Mouse (Mus musculus) left cerebral cortex, adult 11 months (tissue): Measurements from ENCODE around the gene Ccdc88b.
"Not testable (repeated sequence)": the region's sequence is repeated elsewhere in the genome, so short reads cannot be mapped to it uniquely, and the experiment has no call there.

Source experiments
- DNase-seq: peaks from one replicate; pipeline ENCODE4 v3.0.0; 2022; ENCODE audit warnings: low spot score

Ccdc88b gene

GRCm38 (mm10) chr19:6858031-6858430, at the start of gene Ccdc88b:
TSS of gene Ccdc88b (minus strand) at chr19:6858211.
- no peak for DNase-seq

DNA sequence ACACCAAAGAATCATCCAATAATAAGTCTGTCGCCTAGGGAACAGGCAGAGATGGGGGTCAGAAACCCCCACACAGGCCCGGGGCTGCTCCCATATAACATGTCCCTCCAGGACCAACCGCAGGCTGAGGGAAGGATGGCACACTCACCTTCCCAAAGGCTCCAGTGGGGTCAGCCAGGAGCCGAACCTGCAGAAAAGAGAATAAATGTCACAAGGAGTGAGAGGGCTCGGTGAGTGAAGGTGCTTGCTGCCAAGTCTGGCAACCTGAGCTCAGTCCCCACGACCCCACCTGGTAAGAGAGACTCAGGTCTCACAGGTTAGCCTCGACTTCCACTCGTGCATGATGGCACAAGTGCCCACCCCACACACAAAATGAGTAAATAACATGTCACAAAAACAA, 49.1 kb upstream of the Ccdc88b start:
- DNase-seq, result no peak

DNA sequence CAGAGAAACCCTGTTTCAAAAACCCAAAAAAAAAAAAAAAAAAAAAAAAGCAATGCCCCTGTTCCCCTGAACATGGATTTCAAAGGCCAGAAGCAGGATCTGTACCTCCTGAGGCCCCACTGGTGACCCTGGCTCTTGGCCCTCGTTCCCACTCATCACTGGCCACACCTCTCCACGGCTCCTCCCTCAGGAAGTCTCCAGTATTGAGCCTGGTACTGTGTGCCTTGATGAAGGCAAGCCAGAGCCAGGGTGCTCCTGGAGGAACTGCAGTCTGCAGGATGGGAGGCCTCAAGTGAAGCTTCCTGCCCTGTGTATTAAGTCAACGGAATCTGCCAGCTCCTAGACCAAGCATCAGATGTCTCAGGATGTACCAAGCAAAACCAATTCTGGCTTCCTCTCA, 48.2 kb upstream of the Ccdc88b start:
- no peak for DNase-seq

DNA sequence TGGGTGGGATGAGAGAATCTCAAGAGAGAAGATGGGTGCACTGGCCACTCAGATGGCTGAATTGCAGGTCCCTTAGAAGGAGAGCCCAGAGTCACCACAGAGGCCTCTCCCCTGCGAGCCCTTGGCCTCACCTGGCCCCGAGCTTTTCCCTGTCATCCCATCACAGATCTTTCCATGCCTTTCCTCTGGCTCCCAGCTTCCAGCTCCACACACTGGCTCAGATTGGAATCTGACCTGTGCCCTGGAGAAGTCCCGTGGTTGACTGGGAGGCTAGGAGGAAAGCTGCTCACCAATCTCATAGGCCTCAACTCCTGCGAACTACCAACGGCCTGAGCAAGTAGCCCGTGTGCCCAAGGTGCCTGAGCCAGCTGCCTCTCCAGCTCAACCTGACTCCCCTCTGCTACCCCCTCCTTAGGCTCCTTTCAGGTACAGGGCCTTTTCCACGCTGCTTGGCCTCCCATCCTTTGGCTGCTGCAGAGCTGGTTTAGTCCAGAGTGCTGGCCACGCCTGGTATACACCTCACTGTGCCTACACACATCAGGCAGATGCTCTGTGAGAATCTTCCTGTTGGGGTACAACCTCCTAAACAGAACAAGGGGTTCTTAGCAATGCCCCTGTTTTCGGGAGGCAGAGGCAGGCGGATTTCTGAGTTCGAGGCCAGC, 47.6 kb upstream of the Ccdc88b start:
- no peak for DNase-seq

GRCm38 (mm10) chr19:6904846-6905245, 46.8 kb upstream of the Ccdc88b start:
- DNase-seq, result no peak

GRCm38 (mm10) chr19:6903031-6903430, 45.0 kb upstream of the Ccdc88b start:
- no peak for DNase-seq

- no peak for DNase-seq
Observed at GRCm38 (mm10) chr19:6899641-6900040, 41.6 kb upstream of the Ccdc88b start.

- not testable (repeated sequence) for DNase-seq
Observed at GRCm38 (mm10) chr19:6895608-6896305, 37.7 kb upstream of the Ccdc88b start.

GRCm38 (mm10) chr19:6893731-6894451, 35.9 kb upstream of the Ccdc88b start:
- no peak for DNase-seq

- DNase-seq, result no peak
Observed at GRCm38 (mm10) chr19:6892512-6892911, 34.5 kb upstream of the Ccdc88b start.

GRCm38 (mm10) chr19:6877965-6878364, 20.0 kb upstream of the Ccdc88b start:
- DNase-seq, result no peak

DNA sequence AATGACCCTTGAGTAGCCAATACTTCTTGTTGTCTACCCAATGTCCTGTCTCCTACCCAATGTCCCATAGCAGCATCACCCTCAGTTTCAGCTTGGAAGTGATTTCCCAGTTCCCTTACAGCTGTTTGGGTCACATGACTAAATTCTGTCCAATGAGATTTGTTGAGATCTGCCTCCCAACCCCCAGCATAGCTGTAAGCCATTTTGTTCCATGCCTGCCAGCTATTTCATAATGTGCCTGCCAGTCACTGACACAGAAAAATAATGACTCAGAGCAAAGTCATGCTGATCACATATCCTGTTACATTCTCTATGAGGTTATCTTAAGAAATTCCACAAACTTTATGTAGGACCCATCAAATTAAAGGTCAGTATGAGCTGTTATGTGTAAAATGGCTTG, 18.8 kb upstream of the Ccdc88b start:
- no peak for DNase-seq

DNA sequence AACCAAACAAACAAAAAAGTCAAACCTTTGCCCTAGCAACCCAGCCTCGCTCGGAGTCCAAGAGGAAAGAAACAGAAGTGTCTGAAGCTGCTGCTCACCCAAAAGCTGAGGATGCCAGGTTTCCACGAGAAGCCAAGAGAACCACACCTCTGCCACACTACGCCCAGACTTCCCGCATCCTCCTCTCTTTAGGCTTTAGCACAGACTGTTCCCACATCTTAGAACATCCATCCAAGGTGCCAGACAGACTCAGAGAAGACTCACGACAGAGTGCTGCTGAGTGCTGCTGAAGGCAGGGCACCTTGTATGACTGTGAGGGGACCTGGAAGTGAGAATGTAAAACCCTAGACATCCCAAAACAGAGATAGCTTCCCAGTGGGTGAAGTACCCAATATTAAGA, 17.8 kb upstream of the Ccdc88b start:
- DNase-seq, result no peak

- no peak for DNase-seq
Observed at GRCm38 (mm10) chr19:6874257-6874656, 16.2 kb upstream of the Ccdc88b start.

DNA sequence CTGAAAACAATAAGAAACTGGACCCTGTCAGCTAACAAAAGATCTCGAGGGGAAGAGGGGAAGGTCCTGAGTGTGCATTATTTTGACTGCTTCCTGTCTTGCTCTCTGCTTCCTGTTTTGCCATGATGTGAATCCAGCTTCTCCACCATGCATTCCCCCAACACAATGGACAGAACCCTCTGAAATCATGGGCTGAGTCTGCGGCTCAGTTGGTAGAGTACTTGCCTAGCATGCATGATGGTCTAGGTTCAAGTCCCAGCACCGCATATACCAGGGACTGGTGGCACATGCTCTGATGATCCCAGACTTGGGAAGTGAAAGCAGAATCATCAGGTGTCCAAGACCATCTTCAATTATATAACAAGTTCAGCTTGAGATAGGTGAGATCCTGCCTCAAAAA, 14.7 kb upstream of the Ccdc88b start:
- DNase-seq, result no peak

- no peak for DNase-seq
Observed at GRCm38 (mm10) chr19:6871574-6872271, 13.7 kb upstream of the Ccdc88b start.

DNA sequence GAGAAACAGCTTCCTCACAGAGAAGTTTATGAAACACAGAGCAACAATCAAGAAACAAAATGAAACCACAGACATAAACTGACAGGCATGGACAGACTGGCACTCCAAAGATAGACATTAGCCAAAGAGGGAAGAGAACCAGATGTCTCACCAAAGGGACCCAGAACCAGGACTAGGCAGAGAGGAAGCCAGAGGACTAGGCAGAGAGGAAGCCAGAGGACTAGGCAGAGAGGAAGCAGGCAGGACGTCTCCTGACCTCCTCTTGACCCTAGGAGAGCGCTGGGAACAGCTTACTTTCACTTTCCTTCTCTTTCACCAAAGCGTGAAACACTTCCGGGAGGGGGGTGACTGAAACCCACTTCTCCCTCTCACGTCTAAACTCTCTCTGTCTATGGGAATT, 11.3 kb upstream of the Ccdc88b start:
- DNase-seq, result no peak

GRCm38 (mm10) chr19:6861451-6861850, 3.4 kb upstream of the Ccdc88b start:
- DNase-seq, result no peak

DNA sequence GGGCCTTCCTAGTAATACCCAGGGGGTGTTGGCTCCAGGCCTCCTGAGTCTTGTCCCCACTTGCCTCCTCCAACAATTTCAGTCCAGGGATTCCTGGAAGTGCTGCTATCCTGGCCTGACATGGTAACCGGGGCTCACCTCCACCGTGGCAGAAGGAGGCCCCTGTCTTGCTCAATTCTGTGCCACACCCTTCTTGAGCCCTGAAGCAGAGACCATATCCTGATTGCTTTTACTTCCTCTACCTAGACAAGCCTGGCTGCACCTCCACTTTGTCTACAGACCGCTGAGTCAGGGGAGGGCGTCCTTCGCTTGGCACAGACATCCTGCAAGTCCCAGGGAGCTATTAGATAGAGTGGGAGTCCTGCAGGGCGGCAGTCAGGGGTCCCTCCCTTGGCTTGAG, 2.7 kb upstream of the Ccdc88b start:
- no peak for DNase-seq

GRCm38 (mm10) chr19:6859971-6860370, 2.0 kb upstream of the Ccdc88b start:
- no peak for DNase-seq

- no peak for DNase-seq
Observed at GRCm38 (mm10) chr19:6859032-6859651, 1.1 kb upstream of the Ccdc88b start.

DNA sequence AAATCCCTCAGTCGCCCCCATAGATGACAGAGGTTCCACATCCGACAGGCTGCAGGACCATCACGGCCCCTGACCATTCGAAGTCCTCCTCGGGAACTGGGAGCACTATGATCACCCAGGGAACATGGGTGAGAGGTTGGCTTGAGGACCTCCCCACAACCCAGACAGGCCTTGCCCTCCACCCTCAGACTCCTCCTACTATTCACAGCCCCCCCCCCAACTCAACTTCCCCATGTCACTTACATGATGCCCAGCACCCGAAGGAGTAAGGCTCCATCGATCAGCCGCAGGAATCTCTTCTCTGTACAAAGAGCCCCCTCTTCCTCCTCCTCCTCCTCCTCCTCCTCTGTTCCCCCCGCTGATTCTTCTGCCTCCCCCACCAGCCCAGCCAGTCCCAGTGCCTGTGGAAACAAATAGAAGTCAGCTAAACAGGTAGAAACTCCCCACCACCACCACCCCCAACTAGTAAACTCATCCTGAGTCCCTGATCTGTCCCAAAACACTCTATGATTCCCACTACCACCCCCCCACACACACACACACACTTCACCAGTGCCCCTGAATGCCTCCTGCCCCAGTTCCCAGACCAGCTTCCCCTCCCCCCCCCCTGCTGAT, 513 bp downstream of the Ccdc88b start:
- DNase-seq, result no peak
